Mouse (Mus musculus) hindbrain, embryonic 10.5 days (tissue): Measurements from ENCODE around the gene Gja3. TPM values are rescaled to one million over a fixed set of nuclear protein-coding genes. Genes with fewer than 3 reads are reported as not detected.
"Not testable (repeated sequence)": the region's sequence is repeated elsewhere in the genome, so short reads cannot be mapped to it uniquely, and the experiment has no call there.

Source experiments
- DNase-seq: peaks from one replicate; pipeline ENCODE4 v3.0.0-alpha.2; 2017; ENCODE audit warnings: low spot score
- H3K27ac ChIP-seq: fragments of 300-500 bp; sonication (generic); 2 replicates; pipeline ENCODE4 v1.5.1; 2016; ENCODE audit warnings: mild to moderate bottlenecking, moderate library complexity
- H3K27me3 ChIP-seq: fragments of 300-500 bp; sonication (generic); 2 replicates; pipeline ENCODE4 v1.6.1; 2016; ENCODE audit warnings: mild to moderate bottlenecking; ENCODE audit not compliant: poor library complexity, insufficient read depth, severe bottlenecking
- H3K36me3 ChIP-seq: fragments of 300-500 bp; sonication (generic); 2 replicates; pipeline ENCODE4 v1.6.1; 2016; ENCODE audit warnings: mild to moderate bottlenecking, moderate library complexity
- H3K4me1 ChIP-seq: fragments of 300-500 bp; sonication (generic); replicated peaks from 2 replicates; pipeline ENCODE4 v1.6.1; 2016; ENCODE audit warnings: mild to moderate bottlenecking
- H3K4me3 ChIP-seq: fragments of 300-500 bp; sonication (generic); 2 replicates; pipeline ENCODE4 v1.5.1; 2016; ENCODE audit warnings: mild to moderate bottlenecking, moderate library complexity
- H3K9me3 ChIP-seq: fragments of 300-500 bp; sonication (generic); 2 replicates; pipeline ENCODE4 v1.6.1; 2016; ENCODE audit warnings: mild to moderate bottlenecking, moderate library complexity
- WGBS: fragments of 180-500 bp; shearing (Covaris S2); methylation state at CpG from one replicate; pipeline ENCODE4 v1.1.7; 2016; 5-methylcytosine and 5-hydroxymethylcytosine counted together
- polyA plus RNA-seq: library from polyadenylated mRNA; unstranded; fragments of >200 nt; fragmentation: Nextera tagmentation; extraction: Ambion mirVana; gene quantifications from 2 replicates; pipeline ENCODE4 v1.2.1, GENCODE M21; 2016

Gene Gja3
- polyA plus RNA-seq, 1 experiment from 2014 or later: not detected

- not testable (repeated sequence) for H3K27me3 ChIP-seq, H3K36me3 ChIP-seq, H3K27ac ChIP-seq, H3K4me1 ChIP-seq, H3K4me3 ChIP-seq, DNase-seq, H3K9me3 ChIP-seq
Measured at GRCm38 (mm10) chr14:57016806-57017205, 41.1 kb downstream of the Gja3 start.

GRCm38 (mm10) chr14:56988621-56989020, 69.3 kb downstream of the Gja3 start:
- H3K27ac ChIP-seq: no peak overlapping the region
- no peaks in the 10 kb centered on the region for H3K9me3 ChIP-seq
- 79% methylated on average over 4 of the region's 4 CpGs for WGBS
- H3K4me1 ChIP-seq: no peaks in the 10 kb centered on the region
- no peak overlapping the region for H3K4me3 ChIP-seq
- no peaks in the 10 kb centered on the region for H3K36me3 ChIP-seq
- DNase-seq: no peak
- H3K27me3 ChIP-seq: no peaks in the 10 kb centered on the region

Other genes starting within 250 kb of the Gja3 start
- 17.8 and 23.3 TPM in 2 replicates for gene Zmym5, start 246.4 kb downstream of the Gja3 start, polyA plus RNA-seq
- gene Zmym2, start 171.4 kb downstream of the Gja3 start, polyA plus RNA-seq: 47.9 and 62.1 TPM in 2 replicates
- gene Gjb2, start 46.6 kb upstream of the Gja3 start, polyA plus RNA-seq: 4.4 and 9.0 TPM in 2 replicates
- not detected in 2 replicates for gene Gm4491, start 57.8 kb upstream of the Gja3 start, polyA plus RNA-seq
- gene Gjb6, start 75.5 kb upstream of the Gja3 start, polyA plus RNA-seq: 0.92 and 1.5 TPM in 2 replicates